Mouse (Mus musculus): ENCODE data around the gene Snx13. TPM values are rescaled to one million over a fixed set of nuclear protein-coding genes. Genes with fewer than 3 reads are reported as not detected.

Gene Snx13
- polyA plus RNA-seq (2015; fragmentation: Nextera tagmentation; extraction: Ambion mirVana): 23.9 and 26.3 TPM in 2 replicates

GRCm38 (mm10) chr12:35046999-35047319, at the start of gene Snx13:
Gene Snx13 (plus strand): TSS chr12:35047186.

MicroRNA genes within 50 kb of the gene (microRNA counts, 519-probe panel; counts per million panel counts)
- microRNA mmu-miR-680: 40.5 counts per million

Small RNAs within 50 kb of the gene (microRNA-seq; reads per million reads assigned to microRNA genes)
- not detected for gene Mir680-3

Other genes with a start within 250 kb of the Snx13 start
- 10.6 and 10.7 TPM in 2 replicates for gene Hdac9, start 130.1 kb upstream of the Snx13 start, polyA plus RNA-seq (2015; fragmentation: Nextera tagmentation; extraction: Ambion mirVana)
- not detected in 2 replicates for gene Prps1l1, start 62.4 kb upstream of the Snx13 start, polyA plus RNA-seq (2015; fragmentation: Nextera tagmentation; extraction: Ambion mirVana)